Mouse (Mus musculus): Measurements from ENCODE around the gene Atg4d. TPM values are rescaled to one million over a fixed set of nuclear protein-coding genes. Genes with fewer than 3 reads are reported as not detected.
A peak's percentile ranks its signal among the peaks of the same experiment; 100 is the strongest.

The Atg4d gene
- polyA plus RNA-seq, 1 experiment from 2014 or later, result 52.3 TPM

DNA sequence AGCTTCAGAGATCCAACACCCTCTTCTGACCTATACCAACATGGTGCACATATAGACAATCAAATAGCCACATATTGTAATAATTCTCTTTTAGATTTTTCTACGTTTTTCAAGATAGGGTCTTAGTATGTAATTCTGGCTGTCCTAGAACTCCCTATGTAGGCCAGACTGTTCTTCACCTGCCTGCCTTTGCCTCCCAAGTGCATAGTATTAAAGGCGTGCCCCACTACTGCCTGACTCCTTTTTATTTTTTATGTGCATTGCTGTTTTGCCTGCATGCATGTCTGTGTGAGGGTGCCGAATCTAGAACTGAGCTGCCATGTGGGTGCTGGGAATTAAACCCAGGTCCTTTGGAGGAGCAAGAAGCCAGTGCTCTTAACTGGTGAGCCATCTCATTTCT is 27.2 kb downstream of the Atg4d start:
- Histone ChIP-seq H3K27me3 (no peaks in the 10 kb centered on the region), H3K4me1 (peaks cover 23% of the 10 kb centered on the region), H3K9ac (replicated peaks) (no peak overlapping the region), H3K9me3 (no peaks in the 10 kb centered on the region), H3K4me2 (replicated peaks) (no peak overlapping the region), H3K27ac (replicated peaks) (no peak overlapping the region), H3K4me3 (no peak overlapping the region), H3K36me3 (no peaks in the 10 kb centered on the region)
- ATAC-seq (ENCODE audit: low FRiP score, low read depth), result no peak
- 93% methylated on average over 3 of the region's 3 CpGs for WGBS

DNA sequence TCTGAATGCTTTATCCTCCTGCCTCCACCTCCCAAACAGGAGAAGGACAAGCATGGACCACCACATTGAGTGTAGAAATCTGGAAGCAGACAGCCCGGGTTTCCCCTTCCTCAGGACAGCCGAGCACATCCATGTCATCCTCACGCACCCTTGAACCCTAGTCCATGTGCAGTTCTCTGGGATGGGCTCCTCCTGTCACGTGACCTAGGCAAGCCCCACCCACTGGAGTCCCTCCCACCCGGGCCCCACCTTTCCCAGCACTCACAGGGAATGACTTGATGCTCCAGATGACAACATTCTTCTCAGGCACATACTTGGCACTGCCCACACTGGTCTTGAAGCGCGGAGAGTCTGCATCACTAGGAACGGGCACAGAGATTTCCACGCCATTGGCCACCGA is 33.9 kb downstream of the Atg4d start:
- 0 out of 2 replicates have a peak, but pooled peaks cover 2% of the 10 kb centered on the region for H3K9me3 ChIP-seq
- WGBS, result 90% methylated on average over 10 of the region's 10 CpGs
- no peaks in the 10 kb centered on the region for H3K4me1 ChIP-seq
- no peak overlapping the region for H3K4me2 ChIP-seq (replicated peaks)
- no peaks in the 10 kb centered on the region for H3K27me3 ChIP-seq
- no peaks in the 10 kb centered on the region for H3K36me3 ChIP-seq
- no peak for ATAC-seq (ENCODE audit: low FRiP score, low read depth)
- no peak overlapping the region for H3K9ac ChIP-seq (replicated peaks)
- H3K4me3 ChIP-seq, result no peak overlapping the region
- H3K27ac ChIP-seq (replicated peaks), result no peak overlapping the region

- no peak for ATAC-seq (ENCODE audit: low FRiP score, low read depth)
These were observed 40.0 kb downstream of the Atg4d start for GRCm38 (mm10) chr9:21305065-21305464.

GRCm38 (mm10) chr9:21309150-21309741 is 44.2 kb downstream of the Atg4d start:
- H3K4me1 ChIP-seq, result 0 out of 2 replicates have a peak, but pooled peaks cover 5% of the 10 kb centered on the region
- H3K9ac ChIP-seq (replicated peaks), result no peak overlapping the region
- H3K4me2 ChIP-seq (replicated peaks), result no peak overlapping the region
- H3K27me3 ChIP-seq, result peaks cover 28% of the 10 kb centered on the region
- 82% methylated on average over 15 of the region's 15 CpGs for WGBS
- H3K4me3 ChIP-seq, result no peak overlapping the region
- H3K27ac ChIP-seq (replicated peaks), result no peak overlapping the region
- no peaks in the 10 kb centered on the region for H3K36me3 ChIP-seq
- no peaks in the 10 kb centered on the region for H3K9me3 ChIP-seq
- no peak for ATAC-seq (ENCODE audit: low FRiP score, low read depth)

More at GRCm38 (mm10) chr9:21305065-21305464, 40.0 kb downstream of the Atg4d start:
- Histone ChIP-seq H3K27ac (replicated peaks) (no peak overlapping the region), H3K9ac (replicated peaks) (no peak overlapping the region), H3K4me2 (replicated peaks) (no peak overlapping the region), H3K27me3 (peaks cover 4% of the 10 kb centered on the region; the same call in 1 of the 2 replicates), H3K4me3 (no peak overlapping the region), H3K4me1 (no peaks in the 10 kb centered on the region), H3K36me3 (no peaks in the 10 kb centered on the region), H3K9me3 (0 out of 2 replicates have a peak, but pooled peaks cover 2% of the 10 kb centered on the region)
- WGBS, result 89% methylated on average over 7 of the region's 7 CpGs

GRCm38 (mm10) chr9:21311695-21312094 is 46.6 kb downstream of the Atg4d start:
- WGBS, result 29% methylated on average over 7 of the region's 7 CpGs
- Histone ChIP-seq H3K9me3 (no peaks in the 10 kb centered on the region), H3K9ac (replicated peaks) (no peak overlapping the region), H3K4me3 (0 out of 2 replicates have a peak overlapping the region, but pooled peaks have one; percentile 2), H3K4me2 (replicated peaks) (no peak overlapping the region), H3K4me1 (0 out of 2 replicates have a peak, but pooled peaks cover 5% of the 10 kb centered on the region), H3K27me3 (peaks cover 28% of the 10 kb centered on the region), H3K36me3 (no peaks in the 10 kb centered on the region), H3K27ac (replicated peaks) (no peak overlapping the region)
- ATAC-seq (ENCODE audit: low FRiP score, low read depth), result no peak

GRCm38 (mm10) chr9:21312134-21312533 is 47.0 kb downstream of the Atg4d start, which contains the start of gene Ap1m2:
Gene Ap1m2, minus strand, starts transcription at chr9:21312337.
- no peak within 1 kb of the TSS for H3K9ac ChIP-seq (replicated peaks)
- no peak within 1 kb of the TSS; the same call in 1 of the 2 replicates for H3K4me2 ChIP-seq (replicated peaks)

GRCm38 (mm10) chr9:21313394-21313793 is 48.3 kb downstream of the Atg4d start:
- H3K36me3 ChIP-seq, result no peaks in the 10 kb centered on the region
- peak; percentile 52; the same call in 1 of the 2 replicates for ATAC-seq (ENCODE audit: low FRiP score, low read depth)
- H3K4me3 ChIP-seq, result no peak overlapping the region
- no peak overlapping the region for H3K9ac ChIP-seq (replicated peaks)
- H3K27me3 ChIP-seq, result peaks cover 28% of the 10 kb centered on the region
- H3K27ac ChIP-seq (replicated peaks), result no peak overlapping the region
- H3K4me1 ChIP-seq, result 0 out of 2 replicates have a peak, but pooled peaks cover 5% of the 10 kb centered on the region
- WGBS, result 9% methylated on average over 11 of the region's 11 CpGs
- no peak overlapping the region for H3K4me2 ChIP-seq (replicated peaks)
- no peaks in the 10 kb centered on the region for H3K9me3 ChIP-seq

More at GRCm38 (mm10) chr9:21312134-21312533, 47.0 kb downstream of the Atg4d start, which contains the start of gene Ap1m2:
- H3K9me3 ChIP-seq, result no peaks in the 10 kb centered on the region
- H3K27me3 ChIP-seq, result peaks cover 28% of the 10 kb centered on the region
- no peaks in the 10 kb centered on the region for H3K36me3 ChIP-seq
- 0 out of 2 replicates have a peak, but pooled peaks cover 5% of the 10 kb centered on the region for H3K4me1 ChIP-seq
- 0 out of 2 replicates have a peak within 1 kb of the TSS, but pooled peaks have one; percentile 2 for H3K4me3 ChIP-seq
- no peak within 1 kb of the TSS for H3K27ac ChIP-seq (replicated peaks)
- no peak for ATAC-seq (ENCODE audit: low FRiP score, low read depth)
- WGBS, result 13% methylated on average over 35 of the region's 35 CpGs

DNA sequence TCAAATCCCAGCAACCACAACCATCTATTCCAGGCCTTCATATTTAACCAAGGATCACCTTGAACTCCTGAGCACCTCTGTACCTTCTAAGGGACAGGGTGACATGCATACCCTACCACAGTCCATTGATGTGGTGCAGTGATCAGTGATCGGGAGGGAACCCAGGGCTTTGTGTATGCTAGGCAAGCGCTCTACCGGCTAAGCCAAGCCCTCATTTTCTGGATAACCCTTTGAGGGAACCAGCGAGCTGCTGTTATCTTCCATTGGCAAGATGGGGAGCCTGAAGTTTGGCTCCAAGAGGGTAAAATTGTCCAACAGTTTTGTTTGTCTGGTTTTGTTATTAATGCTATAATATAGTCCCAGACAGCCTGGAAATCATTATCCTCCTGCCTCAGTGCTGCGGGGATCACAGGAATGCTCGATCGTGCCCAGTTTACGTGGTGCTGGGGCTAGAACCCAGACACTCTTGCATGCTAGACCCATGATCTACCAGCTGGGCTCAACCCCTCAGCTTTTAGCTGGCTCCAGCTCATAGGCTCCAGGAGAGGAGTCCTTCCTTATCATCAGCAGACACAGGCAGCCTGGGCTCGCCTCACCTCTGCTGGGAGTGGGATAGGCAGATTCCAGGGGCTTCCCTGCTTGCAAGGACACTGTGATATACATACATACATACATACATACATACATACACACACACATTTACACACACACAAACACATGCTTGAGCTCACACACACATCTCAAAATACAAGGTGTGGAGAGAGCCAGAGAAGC is 49.5 kb downstream of the Atg4d start:
- no peak overlapping the region for H3K27ac ChIP-seq (replicated peaks)
- H3K9ac ChIP-seq (replicated peaks), result no peak overlapping the region
- H3K9me3 ChIP-seq, result no peaks in the 10 kb centered on the region
- H3K4me1 ChIP-seq, result 0 out of 2 replicates have a peak, but pooled peaks cover 5% of the 10 kb centered on the region
- no peak overlapping the region for H3K4me2 ChIP-seq (replicated peaks)
- no peak for ATAC-seq (ENCODE audit: low FRiP score, low read depth)
- H3K4me3 ChIP-seq, result no peak overlapping the region
- no peaks in the 10 kb centered on the region for H3K36me3 ChIP-seq
- 88% methylated on average over 9 of the region's 9 CpGs for WGBS
- peaks cover 28% of the 10 kb centered on the region for H3K27me3 ChIP-seq

GRCm38 (mm10) chr9:21315421-21315820 is 50.3 kb downstream of the Atg4d start:
- Histone ChIP-seq H3K4me1 (0 out of 2 replicates have a peak, but pooled peaks cover 5% of the 10 kb centered on the region), H3K9me3 (no peaks in the 10 kb centered on the region), H3K27ac (replicated peaks) (no peak overlapping the region), H3K9ac (replicated peaks) (no peak overlapping the region), H3K36me3 (no peaks in the 10 kb centered on the region), H3K4me3 (no peak overlapping the region), H3K4me2 (replicated peaks) (no peak overlapping the region), H3K27me3 (peaks cover 22% of the 10 kb centered on the region)
- 64% methylated on average over 5 of the region's 5 CpGs for WGBS
- no peak for ATAC-seq (ENCODE audit: low FRiP score, low read depth)

GRCm38 (mm10) chr9:21316696-21317095 is 51.6 kb downstream of the Atg4d start:
- WGBS, result 78% methylated on average over 7 of the region's 7 CpGs
- peaks cover 14% of the 10 kb centered on the region for H3K4me1 ChIP-seq
- H3K4me2 ChIP-seq (replicated peaks), result no peak overlapping the region
- no peaks in the 10 kb centered on the region for H3K9me3 ChIP-seq
- no peaks in the 10 kb centered on the region for H3K36me3 ChIP-seq
- ATAC-seq (ENCODE audit: low FRiP score, low read depth), result no peak
- H3K27ac ChIP-seq (replicated peaks), result no peak overlapping the region
- peaks cover 14% of the 10 kb centered on the region for H3K27me3 ChIP-seq
- no peak overlapping the region for H3K4me3 ChIP-seq
- no peak overlapping the region for H3K9ac ChIP-seq (replicated peaks)

DNA sequence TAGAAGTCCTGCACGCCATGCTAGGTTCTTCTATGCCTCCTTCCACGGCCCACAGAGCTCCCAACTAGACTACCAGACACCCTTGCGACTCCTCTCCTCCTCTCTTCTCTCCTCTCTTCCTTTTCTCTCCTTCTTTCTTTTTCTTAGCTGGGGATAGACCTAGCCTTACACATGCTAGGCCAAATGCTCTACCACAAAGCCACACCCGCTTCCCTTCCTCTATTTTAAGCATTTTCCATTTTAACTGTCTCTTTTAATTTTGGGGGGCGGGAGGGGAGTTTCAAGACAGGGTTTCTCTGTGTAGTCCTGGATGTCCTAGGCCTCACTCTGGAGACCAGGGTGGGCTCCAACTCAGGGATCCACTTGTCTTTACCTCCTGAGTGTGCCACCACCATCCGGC is 53.7 kb downstream of the Atg4d start:
- Histone ChIP-seq H3K4me1 (peaks cover 21% of the 10 kb centered on the region), H3K4me2 (replicated peaks) (no peak overlapping the region), H3K27ac (replicated peaks) (no peak overlapping the region), H3K9me3 (no peaks in the 10 kb centered on the region), H3K4me3 (no peak overlapping the region), H3K27me3 (no peaks in the 10 kb centered on the region), H3K36me3 (no peaks in the 10 kb centered on the region), H3K9ac (replicated peaks) (no peak overlapping the region)
- WGBS, result 89% methylated on average over 6 of the region's 6 CpGs
- ATAC-seq (ENCODE audit: low FRiP score, low read depth), result no peak

DNA sequence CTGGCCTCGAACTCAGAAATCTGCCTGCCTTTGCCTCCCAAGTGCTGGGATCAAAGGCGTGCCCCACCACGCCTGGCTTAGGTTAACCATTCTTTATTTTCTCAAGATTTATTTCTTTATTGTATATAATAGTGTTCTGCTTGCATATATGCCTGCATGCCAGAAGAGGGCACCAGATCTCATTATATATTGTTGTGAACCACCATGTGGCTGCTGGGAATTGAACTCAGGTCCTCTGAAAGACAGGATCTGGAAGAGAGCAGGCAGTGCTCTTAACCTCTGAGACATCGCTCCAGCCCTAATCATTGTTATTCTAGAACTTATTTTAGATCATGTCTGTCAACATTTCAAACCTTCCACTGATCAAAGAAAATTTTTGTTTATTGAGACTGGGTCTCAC is 54.4 kb downstream of the Atg4d start:
- no peaks in the 10 kb centered on the region for H3K9me3 ChIP-seq
- no peaks in the 10 kb centered on the region for H3K27me3 ChIP-seq
- 92% methylated on average over 4 of the region's 4 CpGs for WGBS
- no peak overlapping the region for H3K27ac ChIP-seq (replicated peaks)
- H3K9ac ChIP-seq (replicated peaks), result no peak overlapping the region
- H3K4me3 ChIP-seq, result no peak overlapping the region
- H3K4me2 ChIP-seq (replicated peaks), result no peak overlapping the region
- peaks cover 3% of the 10 kb centered on the region; the same call in 1 of the 2 replicates for H3K36me3 ChIP-seq
- H3K4me1 ChIP-seq, result peaks cover 21% of the 10 kb centered on the region
- no peak for ATAC-seq (ENCODE audit: low FRiP score, low read depth)
